Mouse (Mus musculus): ENCODE results near the gene Hspbp1.

DNA sequence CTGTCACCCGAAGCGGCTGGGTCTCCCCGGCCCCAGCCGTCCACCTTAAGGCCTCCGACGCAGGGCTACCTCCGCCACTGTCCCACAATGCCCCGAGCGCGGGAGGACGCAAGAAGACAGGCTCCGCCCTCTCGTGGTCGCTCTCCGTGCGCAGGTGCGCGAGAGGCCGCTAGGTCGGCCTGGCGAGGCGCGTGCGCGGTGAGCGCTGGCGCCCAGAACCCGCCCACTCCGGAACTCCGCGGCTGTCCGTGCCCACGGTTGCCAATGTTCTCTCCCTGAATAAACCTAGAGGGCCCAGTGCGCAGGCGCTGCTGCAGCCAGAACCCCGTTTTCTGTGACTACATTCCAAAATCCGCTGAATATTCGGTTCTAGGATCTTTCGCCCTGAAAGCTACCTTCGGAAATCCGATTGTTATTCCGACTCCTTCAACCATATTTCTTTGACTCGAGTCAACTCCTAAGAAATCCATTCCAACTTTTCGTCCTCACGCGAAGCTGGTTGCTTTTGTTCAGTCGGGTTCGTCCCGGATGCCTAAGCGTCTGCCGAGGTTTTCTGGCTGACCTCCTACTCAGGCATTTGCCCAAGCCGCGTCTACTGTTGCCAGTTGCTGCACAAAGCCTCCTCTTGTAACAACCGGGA is 25.8 kb downstream of the Hspbp1 start, which contains the start of gene Ppp6r1:
- TF ChIP-seq POLR2A (IDR thresholded peaks at IDR 0.05; ENCODE audit: borderline replicate concordance, control insufficient read depth, low read depth, low read length): peak; percentile 96
- TF ChIP-seq CTCF (IDR thresholded peaks at IDR 0.05; ENCODE audit: control insufficient read depth, insufficient read depth, low read length): peak; percentile 52

Measured in bone marrow, adult 2 months (tissue).